Mouse (Mus musculus): ENCODE measurements at regions not wholly inside any gene's neighbourhood (a gene's known extent, or its start where the extent isn't known, plus 50 kb on each side); places are given as distances from the start of the nearest gene placed in this dataset.
A peak's percentile ranks its signal among the peaks of the same experiment; 100 is the strongest.

DNA sequence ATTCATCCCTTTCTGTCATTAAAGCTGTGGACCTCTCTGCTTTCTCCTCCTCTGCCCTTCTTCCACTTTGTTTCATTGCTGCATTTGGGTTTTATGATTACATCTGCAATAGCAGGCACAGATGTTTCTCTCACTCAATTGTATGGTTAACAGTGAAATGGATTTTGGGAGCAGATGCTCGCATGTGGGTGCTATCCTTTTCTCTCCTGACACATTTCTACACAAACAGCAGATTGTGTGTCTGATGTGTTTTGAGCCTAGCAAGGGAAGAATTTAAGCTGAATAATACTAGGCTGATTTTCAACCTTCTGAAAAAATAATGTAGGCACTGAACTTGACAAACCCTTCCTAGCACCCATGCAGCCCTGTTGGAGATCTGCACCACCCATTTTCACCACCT is 56.9 kb upstream of the Ldoc1 start:
- DNase-seq = no peak

DNA sequence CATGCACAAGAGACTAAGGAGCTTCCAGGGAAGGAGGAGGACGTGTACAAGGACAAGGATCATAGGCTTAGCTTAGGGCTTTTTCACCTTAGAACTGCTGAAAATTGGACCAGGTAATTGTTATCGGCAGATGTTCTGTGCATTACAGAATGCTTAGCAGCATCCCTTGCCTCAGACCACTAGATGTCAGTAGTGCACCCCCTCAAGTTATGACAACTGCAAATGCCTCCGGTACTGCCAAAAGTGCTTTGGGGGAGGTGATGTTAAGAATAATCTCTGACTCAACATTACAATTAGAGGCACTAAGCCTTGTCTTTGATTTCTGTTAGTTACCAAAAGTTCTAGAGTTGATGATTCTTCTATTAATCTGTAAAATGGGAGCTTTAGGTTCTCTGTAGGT is 56.2 kb upstream of the Ldoc1 start:
- DNase-seq = peak; percentile 50 to 53
